Mouse (Mus musculus): ENCODE data around the gene Bicdl2.
A peak's percentile ranks its signal among the peaks of the same experiment; 100 is the strongest.

Gene Bicdl2

DNA sequence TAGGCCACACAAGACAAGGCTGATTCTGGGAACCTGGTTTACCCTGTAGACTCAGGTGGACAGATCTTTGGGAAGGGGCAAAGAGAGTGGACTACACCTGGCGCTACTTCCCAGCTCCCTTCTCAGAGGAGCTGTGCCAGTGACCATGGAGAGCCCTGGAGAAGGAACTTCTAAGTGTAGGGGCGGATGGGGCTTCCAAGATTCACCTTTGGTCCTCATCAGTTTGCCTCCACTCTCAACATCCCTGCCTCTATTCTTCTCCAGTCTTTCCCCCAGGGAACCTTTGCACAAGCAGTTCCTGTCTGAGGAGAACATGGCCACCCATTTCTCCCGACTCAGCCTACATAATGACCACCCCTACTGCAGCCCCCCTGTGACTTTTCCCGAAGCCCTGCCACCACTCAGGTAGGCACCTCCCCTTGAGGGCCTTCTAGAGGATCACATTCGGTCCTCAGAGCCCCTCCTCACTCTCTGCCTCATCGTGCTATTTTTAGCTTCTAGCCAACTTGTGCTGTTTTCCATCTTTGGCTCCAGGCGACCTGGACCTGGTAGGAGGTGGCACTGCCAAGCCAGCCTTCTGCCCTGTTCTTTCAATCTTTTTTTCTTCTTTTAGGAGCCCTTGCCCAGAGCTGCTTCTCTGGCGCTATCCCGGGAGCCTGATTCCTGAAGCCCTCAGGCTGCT, 14.1 kb downstream of the Bicdl2 start:
- peak in 1 of 2 experiments; percentile 44 for DNase-seq (ENCODE audit: low spot score in 2 of 2)

DNA sequence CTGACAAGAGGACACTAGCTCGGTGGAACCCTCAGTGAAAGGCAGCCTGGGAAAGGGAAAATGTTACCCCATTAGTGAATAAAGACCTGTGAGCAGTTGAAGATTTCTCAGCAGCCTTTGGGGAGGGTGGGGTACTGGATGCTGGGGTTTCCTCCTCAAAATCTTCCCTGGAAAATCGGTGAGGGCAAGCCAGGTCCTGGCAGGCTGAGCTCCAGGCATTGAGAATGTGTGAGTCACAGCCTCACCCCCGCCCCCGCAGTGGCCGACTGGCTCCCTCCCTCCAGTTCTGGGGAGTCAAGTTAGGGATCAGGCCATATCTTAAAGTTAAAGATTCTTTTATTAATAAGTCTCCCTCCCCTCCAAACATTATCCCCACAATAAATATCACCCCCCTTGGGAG, 14.8 kb downstream of the Bicdl2 start:
- DNase-seq (ENCODE audit: low spot score in 2 of 2), result peak in 1 of 2 experiments; percentile 44

GRCm38 (mm10) chr17:23675564-23676281, 15.4 kb downstream of the Bicdl2 start:
- no peak for DNase-seq (ENCODE audit: low spot score in 2 of 2)

- DNase-seq (ENCODE audit: low spot score in 2 of 2), result peak in 1 of 2 experiments; percentile 31
Measured at GRCm38 (mm10) chr17:23676473-23677031, 16.2 kb downstream of the Bicdl2 start.

DNA sequence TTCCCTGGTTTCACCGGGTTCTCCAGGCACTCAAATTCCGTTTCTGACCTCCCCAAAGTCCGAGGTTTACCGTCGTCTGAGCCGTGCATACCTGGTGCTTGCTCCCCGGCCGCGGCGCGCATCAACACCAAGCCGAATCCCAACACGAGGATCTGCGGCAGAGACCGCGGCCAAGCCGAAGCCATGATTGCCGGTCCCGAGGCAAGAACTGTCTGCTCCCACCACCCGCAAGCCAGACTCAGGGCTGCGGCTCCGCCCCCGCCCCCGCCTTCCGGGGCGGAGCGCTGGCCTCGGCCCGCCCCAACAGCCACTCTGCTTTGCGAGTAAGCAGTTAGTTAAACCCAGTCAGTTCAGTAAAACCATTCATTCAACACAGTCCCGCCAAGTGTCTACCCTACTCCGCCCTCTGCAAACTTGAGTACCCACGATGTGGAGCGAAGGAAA, 17.0 kb downstream of the Bicdl2 start, which contains the start of gene Tnfrsf12a:
TSS of gene Tnfrsf12a (minus strand) at position 233 of the 444 bp plus-strand sequence.
- DNase-seq (ENCODE audit: low spot score in 2 of 2), result peak; percentile 80 to 82

- peak in 1 of 2 experiments; percentile 22 for DNase-seq (ENCODE audit: low spot score in 2 of 2)
Measured at GRCm38 (mm10) chr17:23679127-23679835, 19.0 kb downstream of the Bicdl2 start, which contains the start of gene Cldn6. Gene Cldn6 (plus strand): TSS chr17:23679249.

- no peak for DNase-seq (ENCODE audit: low spot score in 2 of 2)
Measured at GRCm38 (mm10) chr17:23680336-23680735, 20.0 kb downstream of the Bicdl2 start.

- DNase-seq (ENCODE audit: low spot score in 2 of 2), result no peak
Measured at GRCm38 (mm10) chr17:23681086-23681485, 20.8 kb downstream of the Bicdl2 start.

DNA sequence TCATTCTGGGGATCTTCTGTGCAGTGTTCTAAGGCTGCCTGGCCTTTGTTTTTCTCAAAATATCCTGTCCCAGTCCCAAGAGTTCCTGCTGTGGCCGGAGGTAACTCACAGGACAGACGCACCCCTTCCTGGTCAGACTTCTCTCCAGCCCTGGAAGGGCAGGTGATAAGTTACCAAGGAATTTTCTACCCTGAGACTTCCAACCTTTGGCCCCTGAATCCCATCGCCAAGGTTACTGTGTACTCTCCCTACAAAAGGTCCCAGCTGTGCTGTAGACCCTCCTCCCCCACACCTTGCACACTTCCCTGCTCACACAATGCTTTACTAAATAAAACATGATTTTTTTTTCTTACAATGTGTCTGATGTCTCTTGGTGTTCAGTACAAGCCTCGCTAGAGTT, 21.8 kb downstream of the Bicdl2 start:
- no peak for DNase-seq (ENCODE audit: low spot score in 2 of 2)

DNA sequence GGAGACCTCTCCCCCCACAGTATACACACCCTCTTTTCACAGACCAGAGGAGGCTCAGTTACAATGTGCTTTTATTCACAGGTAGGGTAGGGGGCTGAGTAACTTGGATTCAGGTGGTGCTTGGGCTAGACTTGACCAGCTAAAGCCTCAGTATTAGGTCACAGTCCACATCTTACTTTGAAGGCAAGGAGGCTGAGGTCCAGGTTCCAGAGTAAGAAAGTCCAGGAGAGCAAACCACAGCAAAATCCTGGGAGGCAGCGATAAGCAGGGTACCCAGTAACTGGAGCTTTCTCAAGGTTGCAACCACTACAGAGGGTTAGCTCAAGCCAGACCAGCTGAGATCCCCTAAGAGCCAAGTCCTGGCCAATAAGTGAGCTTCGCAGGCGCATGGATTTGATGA, 22.2 kb downstream of the Bicdl2 start:
- DNase-seq (ENCODE audit: low spot score in 2 of 2), result no peak

DNA sequence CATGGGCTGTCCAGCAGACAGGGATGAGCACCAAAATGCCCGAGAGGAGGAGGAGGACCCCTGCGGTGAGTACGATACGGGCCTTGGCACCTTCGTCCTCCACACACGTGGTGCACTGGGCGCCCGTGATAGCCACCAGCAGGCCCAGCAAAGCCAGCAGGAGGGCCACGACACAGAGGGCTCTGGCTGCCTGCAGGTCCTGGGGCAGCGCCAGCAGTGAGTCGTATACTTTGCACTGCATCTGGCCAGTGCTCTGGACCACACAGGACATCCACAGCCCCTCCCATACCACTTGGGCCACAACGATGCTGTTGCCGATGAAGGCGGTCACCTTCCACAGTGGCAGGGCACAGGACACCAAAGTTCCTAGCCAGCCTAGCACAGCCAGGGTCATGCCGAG, 22.9 kb downstream of the Bicdl2 start:
- DNase-seq (ENCODE audit: low spot score in 2 of 2), result no peak

GRCm38 (mm10) chr17:23683856-23684672, 23.8 kb downstream of the Bicdl2 start, which contains the start of gene Cldn9:
Gene Cldn9 (minus strand): TSS chr17:23684026.
- no peak for DNase-seq (ENCODE audit: low spot score in 2 of 2)

DNA sequence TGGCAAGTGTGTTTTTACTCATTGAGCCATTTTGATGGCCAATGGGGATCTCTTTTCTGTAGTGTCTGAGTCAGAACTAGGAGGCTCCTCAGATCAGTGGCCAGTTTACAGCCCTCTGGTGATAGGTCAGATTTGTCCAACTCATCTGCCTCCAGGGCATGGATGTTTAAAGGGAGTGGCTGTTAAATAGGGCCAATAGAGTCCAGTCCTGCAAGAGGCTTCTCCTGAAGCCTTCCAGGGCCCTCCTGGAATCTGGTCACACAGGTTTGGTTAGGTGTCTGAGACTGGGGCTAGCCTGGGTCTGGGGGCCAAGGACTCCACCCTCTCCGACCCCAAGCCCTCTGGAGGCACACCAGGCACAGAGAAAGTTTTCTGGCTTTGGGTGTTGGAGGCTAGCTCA, 34.2 kb downstream of the Bicdl2 start:
- DNase-seq (ENCODE audit: low spot score in 2 of 2), result no peak

GRCm38 (mm10) chr17:23695801-23696200, 35.5 kb downstream of the Bicdl2 start:
- no peak for DNase-seq (ENCODE audit: low spot score in 2 of 2)

- DNase-seq (ENCODE audit: low spot score in 2 of 2), result peak in 1 of 2 experiments; percentile 37
Measured at GRCm38 (mm10) chr17:23699131-23700077, 39.1 kb downstream of the Bicdl2 start.

DNA sequence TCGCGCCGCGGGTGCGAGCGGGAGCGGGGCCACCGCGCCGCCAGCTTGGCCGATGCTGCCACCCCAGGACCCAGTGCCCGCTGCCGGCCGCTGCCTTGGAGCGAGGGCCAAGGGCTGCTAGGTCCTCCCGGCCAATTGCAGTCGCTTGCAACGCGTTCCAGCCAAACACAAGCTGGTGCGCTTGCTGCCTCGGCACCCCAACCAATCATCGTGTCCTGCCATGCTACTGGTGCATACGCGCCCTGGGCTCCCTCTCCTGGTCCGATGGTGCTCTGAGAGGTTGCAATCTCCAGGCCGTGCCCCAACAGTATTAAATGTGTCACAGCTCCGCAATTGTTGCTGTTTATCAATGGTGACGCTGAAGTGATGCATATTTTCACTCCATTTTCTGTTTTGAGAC, 39.8 kb downstream of the Bicdl2 start:
- DNase-seq (ENCODE audit: low spot score in 2 of 2), result peak; percentile 95 to 96

DNA sequence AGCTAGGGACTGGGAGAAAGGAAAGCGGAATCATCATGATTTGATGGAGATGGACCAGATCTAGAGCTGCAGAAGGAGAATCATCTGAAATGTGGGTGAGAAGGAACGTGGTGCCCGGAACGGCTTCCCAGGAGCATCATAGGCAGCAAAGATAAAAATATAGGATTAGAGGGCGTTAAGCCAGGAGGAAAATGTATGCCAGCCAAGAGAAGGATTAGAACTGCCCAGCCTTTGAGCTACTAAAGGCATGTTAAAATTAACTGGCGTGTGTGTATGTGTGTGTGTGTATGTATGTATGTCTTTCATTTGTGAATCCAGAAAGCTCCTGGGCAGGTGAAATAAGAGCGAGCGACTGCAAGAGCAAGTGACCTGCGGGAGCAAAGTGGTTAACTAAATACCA, 43.0 kb downstream of the Bicdl2 start:
- peak; percentile 34 to 42 for DNase-seq (ENCODE audit: low spot score in 2 of 2)

GRCm38 (mm10) chr17:23704741-23705140, 44.4 kb downstream of the Bicdl2 start:
- peak; percentile 61 to 68 for DNase-seq (ENCODE audit: low spot score in 2 of 2)

GRCm38 (mm10) chr17:23705525-23706104, 45.3 kb downstream of the Bicdl2 start:
- DNase-seq (ENCODE audit: low spot score in 2 of 2), result no peak

All from right cerebral cortex, postnatal 10 days (tissue).